Mouse (Mus musculus): ENCODE data around the gene Irx3.

Irx3 gene

GRCm38 (mm10) chr8:91801839-91802238 lies at the start of gene Irx3:
Gene Irx3 (minus strand): TSS chr8:91802067.
- peak; percentile 83 to 92 for DNase-seq

DNA sequence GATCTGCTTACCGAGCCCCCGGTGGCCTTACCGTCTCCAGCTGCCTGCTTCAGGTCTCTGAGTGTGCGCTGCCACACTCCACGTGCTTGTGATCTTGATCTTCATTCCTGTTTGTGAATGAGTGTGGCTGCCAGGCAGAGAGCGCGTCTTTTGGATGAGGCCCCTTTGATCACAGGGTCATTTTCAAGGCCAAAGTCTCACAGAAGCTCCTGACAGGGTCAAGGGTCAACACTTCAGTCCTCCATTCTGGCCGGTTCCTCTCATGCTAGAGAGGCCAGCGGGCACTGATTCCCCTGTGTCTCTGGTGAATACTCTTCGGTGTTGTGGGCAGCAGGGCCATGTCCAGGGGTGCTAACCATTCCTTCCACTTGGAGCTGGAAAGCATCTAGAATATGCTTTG lies 49.5 kb upstream of the Irx3 start:
- DNase-seq, result no peak

DNA sequence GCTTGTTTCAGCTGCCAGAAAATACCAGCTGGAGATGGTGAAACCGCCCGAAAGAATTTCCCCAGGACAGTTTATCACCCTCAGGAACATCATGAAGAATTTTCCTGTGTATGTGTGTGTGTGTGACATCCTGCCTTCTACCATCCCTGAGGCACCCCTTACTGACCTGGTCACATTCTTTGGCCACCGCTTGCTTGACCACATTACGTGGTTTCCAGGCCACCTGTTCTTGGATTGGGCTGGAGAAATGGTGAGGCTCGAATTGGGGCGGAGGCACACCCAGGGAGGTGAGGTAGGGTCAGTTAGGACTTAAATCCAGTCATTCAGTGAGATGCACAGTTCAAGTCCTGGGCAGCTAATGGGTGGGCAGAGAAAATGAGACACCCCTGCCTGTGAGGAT lies 48.1 kb upstream of the Irx3 start:
- DNase-seq, result no peak

GRCm38 (mm10) chr8:91849529-91849928 lies 47.7 kb upstream of the Irx3 start:
- DNase-seq, result peak; percentile 11 to 34

DNA sequence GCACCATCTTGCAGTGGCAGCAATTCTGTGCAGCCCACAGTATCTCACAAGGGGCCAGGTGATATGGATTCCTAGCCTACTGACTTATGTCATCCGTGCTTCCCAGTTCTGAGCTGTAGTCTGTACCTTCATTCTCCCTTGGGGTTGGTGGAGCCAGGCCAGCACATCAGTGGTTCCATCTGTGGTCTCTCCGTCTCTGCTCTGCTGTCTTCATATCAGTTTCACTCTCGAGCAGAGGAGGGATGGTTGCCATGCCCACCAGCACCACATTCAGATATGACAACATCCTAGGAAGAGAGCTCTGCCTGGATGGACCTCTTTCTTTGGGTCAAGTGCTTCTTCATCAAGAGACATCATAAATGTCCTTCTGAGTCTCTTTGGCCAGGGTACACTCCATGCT lies 43.8 kb upstream of the Irx3 start:
- DNase-seq, result no peak

GRCm38 (mm10) chr8:91837131-91837530 lies 35.3 kb upstream of the Irx3 start:
- DNase-seq, result no peak

DNA sequence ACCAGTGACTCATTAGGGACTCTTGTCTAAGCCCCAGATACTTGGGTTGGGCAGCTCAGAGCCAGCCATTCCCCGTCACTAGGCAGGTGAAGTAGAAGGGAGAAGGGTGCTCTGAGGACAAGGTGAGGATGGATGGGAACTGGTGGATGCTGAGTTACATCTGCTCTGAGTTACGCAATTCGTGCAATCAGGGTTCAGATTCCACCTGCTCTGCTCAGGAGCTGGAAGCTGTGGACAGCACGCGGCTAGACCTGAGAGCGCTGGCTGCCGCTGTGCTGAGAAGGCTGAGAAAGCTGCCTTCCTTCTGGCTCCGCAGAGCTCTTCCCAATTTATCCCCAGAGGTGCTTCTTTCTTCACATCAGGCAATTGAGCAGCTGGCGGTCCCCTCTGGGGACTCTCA lies 34.8 kb upstream of the Irx3 start:
- DNase-seq, result no peak

DNA sequence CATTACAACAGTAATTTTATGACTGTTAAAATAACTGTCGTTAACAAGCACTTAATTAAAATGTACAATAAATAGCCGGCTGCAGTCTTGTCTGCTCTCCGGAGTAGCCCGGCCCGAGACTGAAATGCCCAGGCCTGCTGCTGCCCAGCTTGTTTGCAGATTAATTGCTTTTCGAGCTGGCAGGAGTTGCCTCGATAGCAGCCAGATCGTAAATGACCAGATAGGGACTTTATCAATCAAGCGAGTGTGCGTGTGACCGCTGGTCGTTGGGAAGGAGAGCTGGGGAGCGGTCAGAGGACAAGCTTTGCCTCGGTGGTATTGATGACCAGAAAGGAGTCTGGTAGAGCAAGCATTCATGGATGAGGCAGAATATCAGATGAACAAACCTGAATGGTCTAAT lies 25.8 kb upstream of the Irx3 start:
- no peak for DNase-seq

GRCm38 (mm10) chr8:91827192-91827591 lies 25.3 kb upstream of the Irx3 start:
- no peak for DNase-seq

- DNase-seq, result no peak
Measured at GRCm38 (mm10) chr8:91823357-91823756, 21.5 kb upstream of the Irx3 start.

DNA sequence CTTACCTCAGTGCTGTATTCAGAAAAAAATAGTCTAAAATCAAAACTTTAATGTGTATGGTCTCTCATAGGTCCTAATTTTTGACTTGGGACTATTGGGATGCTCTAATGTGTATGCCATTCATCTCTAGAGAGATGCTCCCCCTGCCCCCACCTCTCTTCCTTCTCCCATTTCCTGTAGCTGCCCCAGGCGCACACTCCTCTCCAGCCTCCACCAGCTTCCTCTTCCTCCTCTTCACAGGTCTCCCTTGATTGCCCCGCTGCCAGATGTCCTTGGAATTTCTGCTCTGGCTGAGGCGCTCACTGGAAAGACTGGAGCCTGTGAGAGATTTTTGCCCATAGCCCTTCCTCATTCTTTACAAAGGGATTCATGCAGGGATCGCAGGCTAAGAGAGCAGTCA lies 20.9 kb upstream of the Irx3 start:
- DNase-seq, result peak in 1 of 2 experiments; percentile 43

DNA sequence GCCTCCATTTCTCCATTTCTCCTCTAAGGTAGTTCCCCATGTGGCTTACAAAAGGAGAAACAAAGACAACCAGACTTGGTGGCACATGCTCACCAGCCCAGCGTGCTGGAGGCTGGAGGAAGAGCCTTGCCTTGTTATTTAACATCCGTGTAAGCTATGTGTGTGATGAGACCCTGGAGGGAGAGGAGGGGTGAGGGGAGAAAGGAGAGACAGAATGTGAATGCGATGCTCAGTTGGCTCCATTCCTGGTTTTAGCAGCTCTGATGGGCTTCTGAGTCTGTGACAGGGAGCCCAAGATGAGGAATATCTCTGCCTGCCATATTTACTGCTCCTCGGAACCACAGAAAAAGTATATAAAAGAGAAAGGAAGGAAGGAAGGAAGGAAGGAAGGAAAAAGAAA lies 20.1 kb upstream of the Irx3 start:
- no peak for DNase-seq

GRCm38 (mm10) chr8:91819778-91820177 lies 17.9 kb upstream of the Irx3 start:
- no peak for DNase-seq

DNA sequence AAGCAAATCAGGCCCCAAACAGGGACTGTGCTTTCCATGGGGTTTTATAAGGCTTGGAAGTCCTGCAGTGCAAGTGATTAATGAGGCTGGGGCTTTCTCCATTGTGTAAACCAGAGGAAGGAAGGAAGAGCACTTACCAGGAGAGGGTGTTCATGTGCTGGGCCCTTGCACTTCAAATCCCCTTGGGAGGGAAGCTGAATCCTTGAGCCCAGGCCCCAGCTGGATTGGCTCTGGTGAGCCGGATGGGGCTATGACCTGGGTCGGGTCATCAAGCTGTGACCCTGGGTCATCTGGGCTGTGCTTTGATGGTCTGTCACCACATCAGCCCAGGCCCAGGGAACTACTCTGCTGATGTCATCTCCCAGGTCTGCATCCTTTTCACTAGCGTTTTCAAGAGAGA lies 16.9 kb upstream of the Irx3 start:
- DNase-seq, result peak; percentile 70 to 82

DNA sequence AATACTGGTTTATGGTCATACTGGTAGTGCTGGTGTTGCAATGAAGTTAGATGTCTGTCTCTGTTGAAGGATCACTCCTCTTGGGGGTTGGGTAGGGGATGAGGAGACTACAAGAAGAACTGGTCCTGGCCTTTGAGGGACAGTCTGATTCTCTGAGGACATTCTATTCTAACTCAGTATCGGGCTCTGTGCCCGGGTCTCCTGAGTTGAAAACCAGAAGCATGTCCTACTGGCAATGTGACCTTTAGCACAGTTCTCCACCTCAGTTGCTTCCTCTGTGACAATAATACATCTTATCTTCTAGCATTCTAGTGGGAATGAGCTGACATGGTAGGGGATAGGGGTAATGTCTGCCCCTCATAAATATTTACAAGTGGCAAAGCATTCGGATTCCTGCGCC lies 12.2 kb upstream of the Irx3 start:
- DNase-seq, result no peak

- peak in 1 of 2 experiments; percentile 36 for DNase-seq
Measured at GRCm38 (mm10) chr8:91806720-91807241, 4.9 kb upstream of the Irx3 start.

- DNase-seq, result peak; percentile 34 to 45
Measured at GRCm38 (mm10) chr8:91806084-91806719, 4.3 kb upstream of the Irx3 start.

DNA sequence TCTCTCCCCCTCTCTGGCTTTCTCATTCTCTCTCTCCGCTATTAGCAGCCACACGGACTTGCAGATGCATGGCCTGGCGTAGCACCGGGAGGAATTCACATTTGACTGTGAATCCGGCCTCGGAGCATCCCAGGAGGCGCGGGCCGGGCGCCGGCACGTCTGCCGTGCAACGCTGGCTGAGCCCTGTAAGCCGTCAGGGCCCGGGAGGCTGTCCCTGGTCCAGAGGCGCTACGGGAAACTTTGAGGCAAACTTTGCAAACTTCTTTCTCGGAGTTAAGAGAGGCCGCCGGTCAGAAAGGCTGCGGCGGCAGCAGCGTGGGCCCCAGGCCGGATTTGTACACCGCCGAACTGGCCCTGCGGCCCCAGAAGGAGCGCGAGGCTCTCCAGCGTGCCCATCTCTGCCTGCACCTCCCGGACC lies 3.4 kb upstream of the Irx3 start:
- peak; percentile 66 to 76 for DNase-seq

DNA sequence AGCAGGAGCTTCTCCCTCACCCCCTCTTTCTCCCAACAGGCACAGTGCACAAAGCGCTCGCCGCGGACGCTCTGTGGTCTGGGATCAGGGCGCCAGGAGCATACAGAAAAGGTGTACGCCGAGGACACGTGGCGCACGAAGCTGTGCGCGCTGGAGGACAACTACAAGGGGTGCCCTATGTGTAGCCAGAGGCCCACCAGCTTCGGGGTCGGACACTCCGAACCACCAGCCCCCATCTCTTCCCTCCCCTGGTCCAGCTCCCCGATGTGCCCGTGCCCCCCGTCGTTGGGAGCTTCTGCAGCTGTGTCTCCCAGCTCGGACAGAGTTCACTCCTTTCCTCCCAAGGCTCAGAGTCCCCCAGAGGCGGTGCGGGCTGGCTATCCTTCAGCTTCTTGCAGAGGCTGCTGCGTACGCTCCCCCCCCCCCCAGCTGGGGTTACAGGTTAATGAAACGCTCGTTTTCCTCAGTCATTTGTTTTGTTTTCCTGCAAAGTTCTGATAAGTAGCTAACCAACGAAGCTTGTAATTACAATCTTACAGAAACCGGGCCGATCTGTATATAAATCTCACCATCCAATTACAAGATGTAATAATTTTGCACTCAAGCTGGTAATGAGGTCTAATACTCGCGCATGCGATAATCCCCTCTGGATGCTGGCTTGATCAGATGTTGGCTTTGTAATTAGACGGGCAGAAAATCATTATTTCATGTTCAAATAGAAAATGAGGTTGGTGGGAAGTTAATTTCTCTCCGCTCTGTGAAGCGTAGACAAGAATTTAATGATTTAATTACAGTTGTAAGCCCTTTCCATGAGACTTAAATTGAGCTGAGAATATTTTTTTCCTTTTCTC lies 2.8 kb upstream of the Irx3 start:
- peak; percentile 71 to 82 for DNase-seq

DNA sequence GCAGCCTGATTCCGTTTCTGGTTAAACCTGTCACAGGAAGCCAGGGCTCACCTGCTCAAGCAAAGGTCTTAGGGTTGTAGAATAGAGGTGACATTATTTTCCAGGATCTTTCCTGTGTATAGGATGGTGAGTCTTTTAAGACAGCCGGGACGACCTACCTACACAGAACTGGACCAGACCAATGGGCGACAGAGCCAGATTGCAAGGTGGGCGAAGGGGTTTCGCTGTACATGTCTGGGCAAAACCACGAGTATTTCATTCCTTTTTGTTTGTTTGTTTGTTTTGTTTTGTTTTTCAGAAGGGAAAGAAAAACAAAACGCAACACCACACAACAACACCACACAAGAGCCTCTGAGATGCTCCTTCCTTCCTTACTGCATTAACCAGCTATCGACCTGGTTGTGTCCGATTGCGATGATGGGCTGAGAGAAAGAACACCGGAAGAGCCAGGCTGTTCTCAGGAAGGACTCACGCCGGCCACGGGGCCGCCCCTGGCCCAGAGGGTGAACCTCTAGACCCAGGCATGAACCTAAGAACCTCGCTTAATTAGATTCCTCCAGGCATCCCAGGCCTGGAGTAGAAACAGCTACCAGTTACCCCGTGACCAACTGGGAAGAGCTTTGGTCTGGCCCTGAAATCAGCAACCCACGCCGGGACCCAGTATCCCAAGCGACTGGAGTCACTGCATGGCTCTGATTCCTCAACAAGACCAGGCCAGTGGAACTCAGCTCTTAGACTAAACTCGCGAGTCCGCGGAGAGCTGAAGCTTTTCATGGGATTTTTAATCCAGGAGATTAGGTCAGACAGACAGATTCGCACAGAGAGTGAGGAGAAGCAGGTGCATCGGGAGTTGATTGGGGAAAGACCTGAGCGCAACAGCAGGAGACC lies 1.9 kb upstream of the Irx3 start:
- peak in 1 of 2 experiments; percentile 46 for DNase-seq

- DNase-seq, result peak; percentile 42 to 55
Measured at GRCm38 (mm10) chr8:91802401-91803322, 795 bp upstream of the Irx3 start.
